Mouse (Mus musculus) bone marrow macrophage, adult 2 months (primary cell): ENCODE data around the gene Hck. TPM values are rescaled to one million over a fixed set of nuclear protein-coding genes. Genes with fewer than 3 reads are reported as not detected.

Experiments used
- H3K27ac ChIP-seq: 2 replicates; pipeline ENCODE4 v1.5.1; 2012; ENCODE audit warnings: low read depth, low read length; ENCODE audit not compliant: insufficient read depth
- H3K4me1 ChIP-seq: 2 replicates; pipeline ENCODE4 v1.6.1; 2012; ENCODE audit warnings: low read length; ENCODE audit not compliant: control insufficient read depth, insufficient read depth
- H3K4me3 ChIP-seq: 2 replicates; pipeline ENCODE4 v1.5.1; 2012; ENCODE audit warnings: mild to moderate bottlenecking, low read length, moderate library complexity; ENCODE audit not compliant: insufficient read depth
- CTCF ChIP-seq: IDR thresholded peaks from 2 replicates; pipeline ENCODE4 v1.5.1; 2012; ENCODE audit warnings: low read depth, mild to moderate bottlenecking, low read length, moderate library complexity
- POLR2A ChIP-seq: IDR thresholded peaks from 2 replicates; pipeline ENCODE4 v1.6.1; 2012; ENCODE audit warnings: mild to moderate bottlenecking, low read depth, low read length, borderline replicate concordance
- polyA plus RNA-seq: library from polyadenylated mRNA; stranded (reverse); fragments of >200 nt; gene quantifications from 2 replicates; pipeline ENCODE4 v1.2.4, GENCODE M21; 2012; ENCODE audit not compliant: missing spikeins, insufficient read depth, insufficient read length

The Hck gene
- polyA plus RNA-seq, 1 experiment: 146 TPM

- Histone ChIP-seq H3K4me1 (peaks cover 24% of the 10 kb centered on the region), H3K27ac (peak overlapping the region; percentile 94), H3K4me3 (peak overlapping the region; percentile 90)
- TF ChIP-seq POLR2A (no peak), CTCF (no peak)
These were observed 53.4 kb downstream of the Hck start for GRCm38 (mm10) chr2:153161684-153162080.

GRCm38 (mm10) chr2:153167136-153167535 is 58.9 kb downstream of the Hck start:
- Histone ChIP-seq H3K4me1 (peaks cover 65% of the 10 kb centered on the region), H3K4me3 (no peak overlapping the region)
- no peak for TF ChIP-seq POLR2A
- no peak for TF ChIP-seq CTCF

GRCm38 (mm10) chr2:153168134-153168820 is 60.0 kb downstream of the Hck start:
- TF ChIP-seq CTCF (no peak), POLR2A (no peak)
- Histone ChIP-seq H3K27ac (peak overlapping the region; percentile 83), H3K4me3 (no peak overlapping the region), H3K4me1 (peaks cover 60% of the 10 kb centered on the region)

More at GRCm38 (mm10) chr2:153167136-153167535, 58.9 kb downstream of the Hck start:
- no peak overlapping the region for H3K27ac ChIP-seq

GRCm38 (mm10) chr2:153170490-153171224 is 62.4 kb downstream of the Hck start:
- TF ChIP-seq CTCF (no peak), POLR2A (no peak)
- Histone ChIP-seq H3K4me3 (no peak overlapping the region), H3K4me1 (peaks cover 57% of the 10 kb centered on the region), H3K27ac (no peak overlapping the region)

- H3K4me3 ChIP-seq: no peak overlapping the region
- peaks cover 48% of the 10 kb centered on the region for H3K4me1 ChIP-seq
- H3K27ac ChIP-seq: no peak overlapping the region
- TF ChIP-seq POLR2A (no peak), CTCF (no peak)
These were observed 63.7 kb downstream of the Hck start for GRCm38 (mm10) chr2:153171966-153172365.

- no peak overlapping the region for H3K4me3 ChIP-seq
- no peak for TF ChIP-seq POLR2A
- no peak for TF ChIP-seq CTCF
- no peak overlapping the region for H3K27ac ChIP-seq
- peaks cover 25% of the 10 kb centered on the region for H3K4me1 ChIP-seq
These were observed 67.8 kb downstream of the Hck start for GRCm38 (mm10) chr2:153175995-153176570.

- no peak overlapping the region for H3K4me3 ChIP-seq
- H3K27ac ChIP-seq: no peak overlapping the region
- TF ChIP-seq CTCF: no peak
- no peak for TF ChIP-seq POLR2A
- H3K4me1 ChIP-seq: peaks cover 19% of the 10 kb centered on the region
These were observed 68.9 kb downstream of the Hck start for GRCm38 (mm10) chr2:153177188-153177587.

GRCm38 (mm10) chr2:153179126-153179860 is 71.0 kb downstream of the Hck start:
- Histone ChIP-seq H3K4me3 (no peak overlapping the region), H3K27ac (no peak overlapping the region), H3K4me1 (peaks cover 16% of the 10 kb centered on the region)
- TF ChIP-seq CTCF: no peak
- no peak for TF ChIP-seq POLR2A

GRCm38 (mm10) chr2:153179961-153180360 is 71.7 kb downstream of the Hck start:
- H3K27ac ChIP-seq: no peak overlapping the region
- H3K4me3 ChIP-seq: no peak overlapping the region
- TF ChIP-seq POLR2A (no peak), CTCF (no peak)
- peaks cover 12% of the 10 kb centered on the region for H3K4me1 ChIP-seq
